Mouse (Mus musculus) limb, embryonic 14.5 days (tissue): ENCODE results near the gene Msh5. TPM values are rescaled to one million over a fixed set of nuclear protein-coding genes. Genes with fewer than 3 reads are reported as not detected.
A peak's percentile ranks its signal among the peaks of the same experiment; 100 is the strongest.

Experiments used
- ATAC-seq: fragments of 200-750 bp; cut with Nextera tagmentation; 2 replicates; pipeline ENCODE4 v1.8.0; 2017; ENCODE audit warnings: low read depth, moderate number of reproducible peaks, moderate TSS enrichment; ENCODE audit not compliant: low FRiP score
- DNase-seq: peaks from one replicate; pipeline ENCODE4 v3.0.0-alpha.2; 2015; ENCODE audit warnings: low spot score
- H3K27ac ChIP-seq: fragments of 300-500 bp; sonication (generic); replicated peaks from 2 replicates; pipeline ENCODE4 v1.5.1; 2014; ENCODE audit warnings: low read depth, mild to moderate bottlenecking, low read length, moderate library complexity, mixed read lengths
- H3K27me3 ChIP-seq: fragments of 300-500 bp; sonication (generic); 2 replicates; pipeline ENCODE4 v1.6.1; 2014; ENCODE audit warnings: low read length, mixed read lengths; ENCODE audit not compliant: control insufficient read depth, insufficient read depth
- H3K36me3 ChIP-seq: fragments of 300-500 bp; sonication (generic); 2 replicates; pipeline ENCODE4 v1.6.1; 2014; ENCODE audit warnings: mild to moderate bottlenecking, low read length, moderate library complexity, mixed read lengths; ENCODE audit not compliant: control insufficient read depth, insufficient read depth
- H3K4me1 ChIP-seq: fragments of 300-500 bp; sonication (generic); 2 replicates; pipeline ENCODE4 v1.6.1; 2014; ENCODE audit warnings: antibody characterized with exemption, low read length, mixed read lengths; ENCODE audit not compliant: control insufficient read depth, insufficient read depth
- H3K4me2 ChIP-seq: fragments of 300-500 bp; sonication (generic); replicated peaks from 2 replicates; pipeline ENCODE4 v1.6.1; 2014; ENCODE audit warnings: low read depth, mild to moderate bottlenecking, low read length, moderate library complexity; ENCODE audit not compliant: severe bottlenecking
- H3K4me3 ChIP-seq: fragments of 300-500 bp; sonication (generic); replicated peaks from 2 replicates; pipeline ENCODE4 v1.5.1; 2014; ENCODE audit warnings: low read length
- H3K9ac ChIP-seq: fragments of 300-500 bp; sonication (generic); 2 replicates; pipeline ENCODE4 v1.6.1; 2014; ENCODE audit warnings: mild to moderate bottlenecking, low read depth, low read length, moderate library complexity; ENCODE audit not compliant: severe bottlenecking
- H3K9me3 ChIP-seq: fragments of 300-500 bp; sonication (generic); 2 replicates; pipeline ENCODE4 v1.6.1; 2016; ENCODE audit warnings: low read length; ENCODE audit not compliant: control insufficient read depth
- POLR2A ChIP-seq: fragments of 200-500 bp; IDR thresholded peaks from 2 replicates; pipeline ENCODE4 v1.8.0; 2012; ENCODE audit warnings: inconsistent platforms, mild to moderate bottlenecking, moderate library complexity, borderline replicate concordance; ENCODE audit not compliant: insufficient read depth, insufficient read length; ENCODE audit errors: extremely low read depth
- WGBS: fragments of 180-500 bp; shearing (Covaris S2); extraction: QIAGEN DNeasy Blood & Tissue Kit; methylation state at CpG from one replicate; pipeline ENCODE4 v1.1.7; 2014; 5-methylcytosine and 5-hydroxymethylcytosine counted together
- polyA plus RNA-seq, 2 experiments: library from polyadenylated mRNA; depleted of rRNA in 1 of 2; stranded (reverse) in 1 of 2; unstranded in 1 of 2; fragments of >200 nt; fragmentation: Nextera tagmentation in 1 of 2; extraction: Ambion mirVana in 1 of 2; gene quantifications; 2 replicates each; pipeline versions ENCODE4 v1.2.1 to v1.2.3; 2012 to 2014

Msh5 gene
- polyA plus RNA-seq, 2 experiments: 3.5 to 6.4 TPM

DNA sequence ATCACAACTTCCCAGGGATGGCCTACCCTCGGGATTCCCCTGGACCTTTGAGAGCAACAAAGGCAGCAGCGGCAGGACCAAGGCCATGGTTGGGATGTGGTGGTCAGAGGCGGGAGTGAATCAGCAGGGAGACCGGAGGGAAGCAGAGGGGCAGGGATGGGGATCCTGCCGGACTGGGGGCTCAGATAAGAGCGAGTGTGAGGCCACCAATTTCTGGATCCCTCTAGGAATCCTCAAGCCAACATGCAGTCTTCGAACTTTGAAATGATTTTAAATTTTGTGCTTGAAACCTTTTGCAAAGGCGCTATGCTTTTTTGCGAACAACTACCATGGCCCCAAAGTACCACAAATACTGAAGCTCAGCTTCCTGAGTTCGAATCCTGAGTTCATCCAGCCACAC lies 19.5 kb upstream of the Msh5 start, which contains the start of gene Mpig6b:
Gene Mpig6b, minus strand, starts transcription at position 101 of the 400 bp plus-strand sequence.
- Histone ChIP-seq H3K27me3 (peaks cover 23% of the 10 kb centered on the region), H3K9me3 (no peaks in the 10 kb centered on the region), H3K4me2 (peak within 1 kb of the TSS; percentile 56), H3K36me3 (peaks cover 22% of the 10 kb centered on the region), H3K4me3 (peak within 1 kb of the TSS; percentile 25), H3K4me1 (peaks cover 15% of the 10 kb centered on the region), H3K9ac (peak within 1 kb of the TSS; percentile 25), H3K27ac (peak within 1 kb of the TSS; percentile 20; the same call in 1 of the 2 replicates)
- no peak for DNase-seq
- WGBS: 51% methylated on average over 10 of the region's 10 CpGs
- TF ChIP-seq POLR2A: no peak
- ATAC-seq: no peak

DNA sequence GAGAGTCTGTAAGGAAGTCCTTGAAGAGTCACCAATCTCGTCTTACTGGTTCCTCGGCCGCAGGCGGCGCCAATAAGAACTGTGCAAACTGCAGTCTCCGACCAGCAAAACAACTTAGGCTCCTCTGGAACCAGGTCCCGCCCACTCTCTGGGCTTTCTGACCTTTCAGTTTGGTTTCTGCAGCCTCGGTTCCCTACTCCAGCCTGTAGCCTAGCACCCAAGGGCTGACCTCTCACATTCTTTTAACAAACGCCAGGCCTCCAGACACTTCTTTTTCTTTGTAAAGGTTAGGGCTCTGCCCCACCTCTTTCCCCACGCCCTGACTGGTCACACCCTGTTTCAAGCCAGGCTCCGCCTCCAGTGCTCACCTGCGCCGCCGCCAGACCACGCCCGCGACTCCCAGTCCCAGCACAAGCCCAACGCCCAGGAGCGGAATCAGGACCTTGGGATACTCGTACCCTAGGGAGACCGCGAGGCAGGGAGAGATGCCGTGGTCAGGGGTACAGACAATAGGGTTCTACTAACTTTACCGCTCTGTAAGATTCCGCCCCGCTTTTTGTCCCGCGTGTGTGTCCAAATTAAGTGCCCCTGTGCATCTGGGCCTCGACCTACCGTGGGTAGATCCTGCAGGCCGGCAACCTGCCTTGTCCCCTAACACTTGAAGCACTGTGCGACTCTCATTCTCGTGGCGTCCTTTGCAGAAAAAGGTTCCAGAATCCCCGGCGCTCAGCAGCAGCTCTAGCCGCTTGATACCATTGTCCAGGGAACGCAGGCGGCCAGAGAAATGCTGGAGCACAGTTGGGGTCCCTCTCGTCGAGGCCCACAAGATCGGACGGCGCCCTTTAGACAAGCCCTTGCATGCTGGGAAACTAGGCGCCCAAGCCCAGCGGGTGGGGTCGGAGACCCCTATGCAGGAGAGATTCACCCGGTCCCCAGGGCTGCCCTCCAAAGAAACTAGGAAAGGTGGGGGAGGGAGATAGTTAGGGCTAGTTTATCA lies 18.7 kb upstream of the Msh5 start, which contains the start of gene Ly6g6c:
Gene Ly6g6c, plus strand, starts transcription at position 438 of the 997 bp plus-strand sequence.
- peak within 1 kb of the TSS; percentile 56 for H3K4me2 ChIP-seq

GRCm38 (mm10) chr17:35064378-35064877 lies 17.9 kb upstream of the Msh5 start:
- 0 out of 2 replicates have a peak overlapping the region, but pooled peaks have one; percentile 25 for H3K9ac ChIP-seq
- no peak for ATAC-seq
- H3K27ac ChIP-seq: 0 out of 2 replicates have a peak overlapping the region, but pooled peaks have one; percentile 20

More for the DNA sequence above, 18.7 kb upstream of the Msh5 start, which contains the start of gene Ly6g6c:
- peak within 1 kb of the TSS; percentile 25 for H3K9ac ChIP-seq
- peaks cover 24% of the 10 kb centered on the region for H3K4me1 ChIP-seq
- TF ChIP-seq POLR2A: no peak
- H3K36me3 ChIP-seq: peaks cover 30% of the 10 kb centered on the region
- H3K9me3 ChIP-seq: no peaks in the 10 kb centered on the region
- ATAC-seq (peak; percentile 43; the same call in 1 of the 2 replicates), DNase-seq (no peak)
- H3K27ac ChIP-seq: peak within 1 kb of the TSS; percentile 20; the same call in 1 of the 2 replicates
- WGBS: 2% methylated on average over 45 of the region's 48 CpGs
- H3K4me3 ChIP-seq: peak within 1 kb of the TSS; percentile 25
- peaks cover 23% of the 10 kb centered on the region for H3K27me3 ChIP-seq

GRCm38 (mm10) chr17:35063466-35063865 lies 16.9 kb upstream of the Msh5 start:
- no peak overlapping the region for H3K4me3 ChIP-seq
- WGBS: 91% methylated on average over 3 of the region's 3 CpGs

More at GRCm38 (mm10) chr17:35064378-35064877, 17.9 kb upstream of the Msh5 start:
- Histone ChIP-seq H3K4me3 (peak overlapping the region; percentile 25; the same call in 1 of the 2 replicates), H3K4me2 (peak overlapping the region; percentile 56), H3K4me1 (peaks cover 27% of the 10 kb centered on the region), H3K27me3 (peaks cover 23% of the 10 kb centered on the region), H3K36me3 (peaks cover 32% of the 10 kb centered on the region), H3K9me3 (no peaks in the 10 kb centered on the region)
- DNase-seq: no peak
- no peak for TF ChIP-seq POLR2A
- WGBS: 26% methylated on average over 10 of the region's 10 CpGs

GRCm38 (mm10) chr17:35061299-35061698 lies 14.8 kb upstream of the Msh5 start:
- WGBS: 80% methylated on average over 8 of the region's 8 CpGs
- no peak overlapping the region for H3K9ac ChIP-seq
- no peak for ATAC-seq
- peaks cover 49% of the 10 kb centered on the region for H3K36me3 ChIP-seq
- H3K9me3 ChIP-seq: no peaks in the 10 kb centered on the region
- DNase-seq: no peak
- H3K27me3 ChIP-seq: peaks cover 14% of the 10 kb centered on the region
- TF ChIP-seq POLR2A: no peak
- H3K4me1 ChIP-seq: peaks cover 27% of the 10 kb centered on the region
- no peak overlapping the region for H3K27ac ChIP-seq
- H3K4me2 ChIP-seq: no peak overlapping the region
- no peak overlapping the region for H3K4me3 ChIP-seq

More at GRCm38 (mm10) chr17:35063466-35063865, 16.9 kb upstream of the Msh5 start:
- no peaks in the 10 kb centered on the region for H3K9me3 ChIP-seq
- peaks cover 32% of the 10 kb centered on the region for H3K36me3 ChIP-seq
- no peak overlapping the region for H3K9ac ChIP-seq
- peaks cover 27% of the 10 kb centered on the region for H3K4me1 ChIP-seq
- ATAC-seq: no peak
- TF ChIP-seq POLR2A: no peak
- H3K27me3 ChIP-seq: peaks cover 23% of the 10 kb centered on the region
- no peak overlapping the region for H3K27ac ChIP-seq
- DNase-seq: no peak
- H3K4me2 ChIP-seq: no peak overlapping the region
